Mouse (Mus musculus) forebrain, embryonic 16.5 days (tissue): ENCODE measurements around the gene Gm9817. TPM values are rescaled to one million over a fixed set of nuclear protein-coding genes. Genes with fewer than 3 reads are reported as not detected.

ENCODE experiments used
- ATAC-seq: fragments of 200-750 bp; cut with Nextera tagmentation; 2 replicates; pipeline ENCODE4 v1.8.0; 2017; ENCODE audit warnings: mild to moderate bottlenecking, moderate library complexity
- H3K27ac ChIP-seq: fragments of 300-500 bp; sonication (generic); 2 replicates; pipeline ENCODE4 v1.5.1; 2014; ENCODE audit warnings: low read length, control low read depth
- H3K27me3 ChIP-seq: fragments of 300-500 bp; sonication (generic); replicated peaks from 2 replicates; pipeline ENCODE4 v1.6.1; 2014; ENCODE audit warnings: low read length; ENCODE audit not compliant: control insufficient read depth, insufficient read depth
- H3K36me3 ChIP-seq: fragments of 300-500 bp; sonication (generic); 2 replicates; pipeline ENCODE4 v1.6.1; 2014; ENCODE audit not compliant: control insufficient read depth, insufficient read depth
- H3K4me1 ChIP-seq: fragments of 300-500 bp; sonication (generic); replicated peaks from 2 replicates; pipeline ENCODE4 v1.6.1; 2014; ENCODE audit warnings: low read length; ENCODE audit not compliant: control insufficient read depth, insufficient read depth
- H3K4me2 ChIP-seq: fragments of 300-500 bp; sonication (generic); 2 replicates; pipeline ENCODE4 v1.6.1; 2014; ENCODE audit warnings: mild to moderate bottlenecking, low read length, control low read depth
- H3K4me3 ChIP-seq: fragments of 300-500 bp; sonication (generic); replicated peaks from 2 replicates; pipeline ENCODE4 v1.5.1; 2014; ENCODE audit warnings: mild to moderate bottlenecking, low read length, control low read depth
- H3K9ac ChIP-seq: fragments of 300-500 bp; sonication (generic); replicated peaks from 2 replicates; pipeline ENCODE4 v1.6.1; 2014; ENCODE audit warnings: low read depth, low read length, control low read depth
- H3K9me3 ChIP-seq: fragments of 300-500 bp; sonication (generic); 2 replicates; pipeline ENCODE4 v1.6.1; 2016; ENCODE audit warnings: low read length; ENCODE audit not compliant: control insufficient read depth
- WGBS: fragments of 180-500 bp; shearing (Covaris S2); extraction: QIAGEN DNeasy Blood & Tissue Kit; methylation state at CpG from one replicate; pipeline ENCODE4 v1.1.7; 2014; 5-methylcytosine and 5-hydroxymethylcytosine counted together
- polyA plus RNA-seq: library from polyadenylated mRNA; unstranded; fragments of >200 nt; fragmentation: Nextera tagmentation; extraction: Ambion mirVana; gene quantifications from 2 replicates; pipeline ENCODE4 v1.2.1, GENCODE M21; 2015

Gene Gm9817
- polyA plus RNA-seq, 1 experiment from 2014 or later = not detected

DNA sequence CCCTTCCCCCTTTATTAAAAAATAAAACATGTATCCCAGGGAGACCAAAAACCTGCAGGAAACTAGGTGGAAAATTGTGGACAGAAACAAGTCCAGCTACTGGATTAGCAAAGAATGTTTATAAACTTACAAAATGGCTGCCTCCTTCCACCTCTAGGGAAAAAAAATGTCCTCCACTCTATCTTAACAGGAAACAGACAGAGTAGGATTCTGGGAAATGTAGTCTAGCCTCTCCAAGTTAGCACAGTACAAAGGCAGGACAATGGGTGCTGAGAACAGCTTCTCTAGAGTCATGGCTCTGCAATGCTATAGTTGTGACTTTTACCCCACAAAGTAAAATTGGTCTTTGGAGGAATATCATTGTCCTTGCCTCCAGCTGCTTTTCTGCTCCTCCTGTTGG, 3.5 kb upstream of the Gm9817 start:
- Histone ChIP-seq H3K27ac (no peak overlapping the region), H3K9me3 (no peaks in the 10 kb centered on the region), H3K4me3 (no peak overlapping the region), H3K4me2 (no peak overlapping the region), H3K4me1 (no peaks in the 10 kb centered on the region), H3K27me3 (no peaks in the 10 kb centered on the region), H3K36me3 (no peaks in the 10 kb centered on the region), H3K9ac (no peak overlapping the region)
- no peak for ATAC-seq

DNA sequence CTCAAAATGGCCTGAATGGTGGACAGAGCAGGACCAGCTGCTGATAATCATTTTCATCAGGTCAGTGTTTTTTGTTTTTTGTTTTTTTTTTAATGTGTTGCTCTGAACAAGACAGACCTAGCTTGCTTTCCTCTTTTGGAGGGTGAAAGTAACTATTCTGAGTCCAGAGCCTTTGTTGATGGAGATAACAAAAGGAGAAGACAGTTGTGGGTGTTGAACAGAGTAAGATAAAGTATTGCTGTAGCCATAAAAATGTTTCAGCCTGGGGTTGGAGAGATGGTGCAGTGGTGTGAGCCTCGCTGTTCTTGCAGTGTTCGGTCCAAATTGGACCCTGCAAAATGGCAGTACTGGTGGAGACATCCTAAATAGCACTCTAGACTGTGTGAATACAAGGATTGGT, 2.8 kb upstream of the Gm9817 start:
- WGBS = 92% methylated on average over 2 of the region's 2 CpGs
- no peaks in the 10 kb centered on the region for H3K36me3 ChIP-seq
- no peaks in the 10 kb centered on the region for H3K4me1 ChIP-seq
- no peaks in the 10 kb centered on the region for H3K27me3 ChIP-seq
- H3K4me2 ChIP-seq = no peak overlapping the region
- H3K4me3 ChIP-seq = no peak overlapping the region
- H3K9ac ChIP-seq = no peak overlapping the region
- ATAC-seq = no peak
- H3K9me3 ChIP-seq = 0 out of 2 replicates have a peak, but pooled peaks cover under 1% of the 10 kb centered on the region
- no peak overlapping the region for H3K27ac ChIP-seq

DNA sequence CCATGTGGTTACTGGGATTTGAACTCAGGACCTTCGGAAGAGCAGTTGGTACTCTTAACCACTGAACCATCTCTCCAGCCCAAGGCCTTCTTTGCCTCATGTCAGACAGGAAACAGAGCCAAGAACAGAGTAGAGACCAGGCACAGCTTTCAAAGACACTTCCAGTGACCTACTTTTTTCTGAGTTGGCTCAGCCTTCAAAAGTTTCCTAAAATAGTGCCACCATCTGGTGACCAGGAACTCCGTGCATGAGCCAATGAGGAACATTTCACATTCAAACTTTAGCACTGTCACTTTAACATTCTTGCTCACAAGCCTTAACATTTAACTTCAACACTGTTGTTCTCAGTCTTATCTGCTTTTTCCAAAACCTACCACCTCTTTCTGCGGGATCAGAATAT, 2.3 kb downstream of the Gm9817 start:
- 92% methylated on average over 3 of the region's 3 CpGs for whole genome bisulfite sequencing
- H3K4me1 ChIP-seq = peaks cover 3% of the 10 kb centered on the region; the same call in 1 of the 2 replicates

DNA sequence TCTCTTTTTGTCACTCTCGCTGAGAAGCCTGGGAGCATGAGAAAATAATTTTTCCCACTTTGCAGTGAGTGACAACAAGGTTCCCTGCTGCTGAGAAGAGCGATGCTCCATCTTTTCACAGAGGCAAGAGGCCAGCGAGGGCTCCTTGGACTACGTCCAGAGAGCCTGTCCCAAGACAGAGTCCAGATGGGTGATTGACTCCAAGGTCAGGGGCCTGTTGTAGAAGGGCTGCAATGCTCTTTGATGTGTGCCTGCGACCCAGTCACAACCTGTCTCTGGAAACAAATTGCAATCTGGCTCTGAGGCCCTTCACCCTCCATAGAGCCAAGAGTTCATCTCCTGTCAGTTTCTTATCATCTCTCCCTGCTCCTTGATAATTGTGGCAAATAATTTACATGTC, 5.2 kb downstream of the Gm9817 start:
- Histone ChIP-seq H3K27ac (no peak overlapping the region), H3K4me3 (no peak overlapping the region), H3K36me3 (no peaks in the 10 kb centered on the region), H3K4me2 (no peak overlapping the region), H3K9ac (no peak overlapping the region), H3K9me3 (0 out of 2 replicates have a peak, but pooled peaks cover 2% of the 10 kb centered on the region), H3K27me3 (no peaks in the 10 kb centered on the region), H3K4me1 (peaks cover 3% of the 10 kb centered on the region; the same call in 1 of the 2 replicates)
- ATAC-seq = no peak; the same call in 1 of the 2 replicates
- 33% methylated on average over 5 of the region's 5 CpGs for WGBS

More for the DNA sequence above, 2.3 kb downstream of the Gm9817 start:
- H3K27me3 ChIP-seq = no peaks in the 10 kb centered on the region
- H3K9ac ChIP-seq = no peak overlapping the region
- no peaks in the 10 kb centered on the region for H3K36me3 ChIP-seq
- no peak overlapping the region for H3K4me2 ChIP-seq
- H3K9me3 ChIP-seq = 0 out of 2 replicates have a peak, but pooled peaks cover 2% of the 10 kb centered on the region
- no peak overlapping the region for H3K27ac ChIP-seq
- ATAC-seq = no peak
- no peak overlapping the region for H3K4me3 ChIP-seq

DNA sequence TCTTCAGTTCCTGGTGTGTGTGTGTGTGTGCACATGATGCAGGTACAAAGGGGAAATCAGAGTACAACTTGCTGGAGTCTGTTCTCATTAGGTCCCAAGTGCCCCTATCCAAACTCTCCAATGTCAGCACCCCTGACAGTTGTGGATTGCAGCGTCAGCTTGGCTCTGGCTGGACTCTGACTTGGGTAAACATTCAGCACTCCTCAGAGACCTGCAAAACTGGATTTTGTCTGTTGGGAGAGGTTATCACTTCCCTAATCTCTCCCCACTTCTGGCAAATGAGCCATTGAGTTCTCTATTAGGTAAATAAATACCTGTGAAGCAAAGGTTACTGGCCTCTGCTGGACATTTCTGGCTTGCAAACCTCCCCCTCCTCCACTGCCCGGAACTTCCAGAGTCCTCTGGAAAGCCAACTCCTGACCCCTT, 10.3 kb downstream of the Gm9817 start:
- Histone ChIP-seq H3K4me2 (no peak overlapping the region), H3K9ac (no peak overlapping the region), H3K4me3 (no peak overlapping the region), H3K27ac (no peak overlapping the region), H3K27me3 (no peaks in the 10 kb centered on the region), H3K9me3 (no peaks in the 10 kb centered on the region), H3K36me3 (no peaks in the 10 kb centered on the region), H3K4me1 (0 out of 2 replicates have a peak, but pooled peaks cover under 1% of the 10 kb centered on the region)
- ATAC-seq = no peak
- 82% methylated on average over 2 of the region's 2 CpGs for WGBS

DNA sequence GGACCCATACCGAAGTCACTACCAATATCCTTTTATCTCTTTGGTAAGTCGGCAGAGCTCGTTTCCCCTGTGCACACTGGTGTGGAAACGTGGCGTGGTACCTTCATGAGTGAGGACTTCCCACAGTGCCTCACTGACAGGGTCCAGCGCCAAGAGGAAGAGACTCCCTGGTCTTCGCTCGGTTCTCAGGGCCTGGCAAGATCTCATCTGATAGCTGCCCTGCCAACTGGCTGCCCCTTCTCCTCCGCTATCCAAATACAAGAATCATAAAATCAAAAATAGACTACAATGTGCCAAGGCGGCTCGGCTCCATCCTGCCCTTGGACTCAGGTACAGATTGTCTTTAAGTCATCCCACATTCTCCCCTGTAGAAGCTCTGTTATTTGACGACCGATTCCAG, 11.4 kb downstream of the Gm9817 start:
- H3K4me2 ChIP-seq = no peak overlapping the region
- 85% methylated on average over 13 of the region's 13 CpGs for WGBS
- no peak overlapping the region for H3K4me3 ChIP-seq
- H3K4me1 ChIP-seq = no peaks in the 10 kb centered on the region
- no peak overlapping the region for H3K9ac ChIP-seq
- H3K27me3 ChIP-seq = no peaks in the 10 kb centered on the region
- H3K9me3 ChIP-seq = no peaks in the 10 kb centered on the region
- no peak overlapping the region for H3K27ac ChIP-seq
- H3K36me3 ChIP-seq = no peaks in the 10 kb centered on the region
- ATAC-seq = no peak

DNA sequence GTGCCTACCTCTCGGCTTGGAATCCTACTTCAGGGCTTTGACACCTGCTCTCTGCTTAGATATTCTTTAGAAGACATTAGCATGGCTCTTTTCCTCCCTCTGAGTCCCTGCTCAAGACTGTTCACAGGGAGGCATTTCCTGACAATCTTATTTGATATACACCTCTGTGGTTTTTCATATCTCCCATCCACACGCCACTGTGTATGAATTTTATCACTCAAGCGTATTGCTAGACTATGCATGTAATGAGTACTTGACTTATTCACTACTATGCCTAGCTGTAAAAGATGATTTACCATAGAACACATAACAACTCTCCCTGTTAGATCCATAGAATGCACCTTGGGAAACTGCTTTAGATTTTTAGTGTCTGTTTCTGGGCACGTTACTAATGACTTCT, 14.3 kb downstream of the Gm9817 start:
- no peaks in the 10 kb centered on the region for H3K27me3 ChIP-seq
- no peaks in the 10 kb centered on the region for H3K36me3 ChIP-seq
- H3K9ac ChIP-seq = no peak overlapping the region
- H3K9me3 ChIP-seq = no peaks in the 10 kb centered on the region
- 91% methylated on average over 4 of the region's 4 CpGs for WGBS
- no peaks in the 10 kb centered on the region for H3K4me1 ChIP-seq
- ATAC-seq = no peak
- H3K27ac ChIP-seq = no peak overlapping the region
- H3K4me3 ChIP-seq = no peak overlapping the region
- no peak overlapping the region for H3K4me2 ChIP-seq

DNA sequence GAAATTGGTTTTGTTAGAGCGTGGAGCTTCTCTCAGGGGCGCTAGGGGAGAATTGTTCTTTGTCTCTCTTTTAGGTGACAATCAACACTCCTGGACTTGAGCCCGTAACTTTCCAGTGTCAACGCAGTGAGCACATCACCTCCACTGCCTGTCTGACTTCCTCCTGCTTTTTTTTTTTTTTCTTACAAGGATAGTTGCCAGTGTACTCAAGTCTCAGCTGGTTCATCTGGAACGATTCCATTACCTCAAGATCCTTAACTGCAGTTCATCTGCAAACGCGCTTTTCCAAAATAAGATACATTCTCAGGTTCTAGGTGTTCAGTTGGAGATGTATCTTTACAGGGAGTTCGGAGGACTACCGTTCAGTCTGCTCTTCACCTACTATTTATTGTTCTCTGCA, 16.5 kb downstream of the Gm9817 start:
- ATAC-seq = no peak
- Histone ChIP-seq H3K4me2 (no peak overlapping the region), H3K9ac (no peak overlapping the region), H3K27me3 (no peaks in the 10 kb centered on the region), H3K27ac (no peak overlapping the region), H3K9me3 (no peaks in the 10 kb centered on the region), H3K4me3 (no peak overlapping the region), H3K36me3 (no peaks in the 10 kb centered on the region), H3K4me1 (no peaks in the 10 kb centered on the region)
- 79% methylated on average over 9 of the region's 9 CpGs for WGBS

DNA sequence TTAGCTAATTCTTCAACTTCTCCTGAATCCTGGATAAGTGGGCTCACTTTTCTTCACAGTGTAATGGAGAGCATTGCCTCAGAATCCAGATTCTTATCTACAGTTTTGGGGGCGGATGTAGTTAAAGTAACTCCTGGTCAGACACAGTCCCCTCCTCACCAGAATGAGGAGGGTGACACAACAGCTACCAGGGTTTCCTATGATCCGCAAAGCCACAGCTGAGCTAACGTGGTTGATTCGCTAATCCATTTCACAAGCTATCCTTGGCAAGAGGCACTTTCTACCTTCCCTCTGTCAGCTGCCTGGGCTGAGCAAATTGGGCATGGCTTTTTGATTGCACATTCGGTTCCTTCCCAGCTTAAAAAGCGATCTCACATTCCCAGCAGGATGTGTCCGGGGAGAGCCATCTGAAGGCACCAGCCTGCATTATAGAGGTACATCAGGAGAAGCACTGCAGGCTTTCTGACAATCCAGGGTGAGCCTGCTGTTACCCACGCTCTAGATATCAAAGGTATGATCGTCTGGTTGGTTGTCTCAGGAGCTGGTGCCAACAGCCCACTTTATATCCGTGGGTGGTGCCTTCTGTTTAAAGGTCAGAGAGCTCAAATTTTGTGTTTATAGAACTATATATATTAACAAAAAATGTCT, 21.2 kb downstream of the Gm9817 start:
- no peaks in the 10 kb centered on the region for H3K36me3 ChIP-seq
- no peak overlapping the region for H3K4me3 ChIP-seq
- H3K9ac ChIP-seq = no peak overlapping the region
- H3K4me1 ChIP-seq = no peaks in the 10 kb centered on the region
- H3K27ac ChIP-seq = no peak overlapping the region
- 80% methylated on average over 10 of the region's 10 CpGs for WGBS
- H3K9me3 ChIP-seq = no peaks in the 10 kb centered on the region
- H3K4me2 ChIP-seq = no peak overlapping the region
- ATAC-seq = no peak
- H3K27me3 ChIP-seq = no peaks in the 10 kb centered on the region

DNA sequence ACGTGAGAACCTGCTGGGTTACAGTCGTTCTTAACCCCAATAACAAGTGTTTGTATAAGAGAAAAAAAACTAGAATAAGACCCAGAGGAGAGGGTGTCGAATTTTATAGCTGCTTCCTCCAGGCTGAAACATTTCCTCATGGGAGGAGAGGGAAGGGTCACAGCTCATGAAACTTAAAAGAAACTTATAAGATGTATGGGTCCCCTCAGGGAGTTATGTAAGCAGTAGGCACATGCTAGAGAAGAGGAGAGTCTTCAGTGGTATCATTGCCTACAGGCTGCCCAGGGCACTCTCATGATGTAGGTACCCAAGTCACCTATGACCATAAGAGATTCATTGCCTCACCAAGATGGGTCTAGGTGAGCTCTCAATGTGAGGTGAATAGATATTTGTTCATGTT, 28.0 kb downstream of the Gm9817 start:
- no peaks in the 10 kb centered on the region for H3K4me1 ChIP-seq
- H3K4me3 ChIP-seq = no peak overlapping the region
- H3K27ac ChIP-seq = no peak overlapping the region
- no peak overlapping the region for H3K9ac ChIP-seq
- no peaks in the 10 kb centered on the region for H3K27me3 ChIP-seq
- no peak overlapping the region for H3K4me2 ChIP-seq
- H3K36me3 ChIP-seq = no peaks in the 10 kb centered on the region
- no peak for ATAC-seq
- WGBS = 77% methylated on average over 3 of the region's 3 CpGs
- H3K9me3 ChIP-seq = no peaks in the 10 kb centered on the region
